Mouse (Mus musculus) embryonic facial prominence, embryonic 14.5 days (tissue): Measurements from ENCODE around the gene 1700037H04Rik. TPM values are rescaled to one million over a fixed set of nuclear protein-coding genes. Genes with fewer than 3 reads are reported as not detected.

Experiments
- ATAC-seq: fragments of 200-750 bp; cut with Nextera tagmentation; 2 replicates; pipeline ENCODE4 v1.8.0; 2017; ENCODE audit warnings: low read depth, moderate number of reproducible peaks, moderate TSS enrichment
- DNase-seq: peaks from one replicate; pipeline ENCODE4 v3.0.0-alpha.2; 2015; ENCODE audit warnings: low spot score
- H3K27ac ChIP-seq: fragments of 300-500 bp; sonication (generic); replicated peaks from 2 replicates; pipeline ENCODE4 v1.5.1; 2014; ENCODE audit warnings: low read depth, mild to moderate bottlenecking, low read length, moderate library complexity
- H3K27me3 ChIP-seq: fragments of 300-500 bp; sonication (generic); replicated peaks from 2 replicates; pipeline ENCODE4 v1.6.1; 2014; ENCODE audit warnings: low read length; ENCODE audit not compliant: control insufficient read depth, insufficient read depth
- H3K36me3 ChIP-seq: fragments of 300-500 bp; sonication (generic); 2 replicates; pipeline ENCODE4 v1.6.1; 2014; ENCODE audit warnings: low read length, mixed read lengths; ENCODE audit not compliant: control insufficient read depth, insufficient read depth
- H3K4me1 ChIP-seq: fragments of 300-500 bp; sonication (generic); 2 replicates; pipeline ENCODE4 v1.6.1; 2014; ENCODE audit warnings: antibody characterized with exemption, low read length; ENCODE audit not compliant: control insufficient read depth, insufficient read depth
- H3K4me2 ChIP-seq: fragments of 300-500 bp; sonication (generic); 2 replicates; pipeline ENCODE4 v1.6.1; 2014; ENCODE audit warnings: low read depth, mild to moderate bottlenecking, low read length, moderate library complexity, mixed read lengths
- H3K4me3 ChIP-seq: fragments of 300-500 bp; sonication (generic); 2 replicates; pipeline ENCODE4 v1.5.1; 2014; ENCODE audit warnings: low read depth, mild to moderate bottlenecking, low read length
- H3K9ac ChIP-seq: fragments of 300-500 bp; sonication (generic); 2 replicates; pipeline ENCODE4 v1.6.1; 2014; ENCODE audit warnings: low read depth, mild to moderate bottlenecking, low read length, moderate library complexity, mixed read lengths
- H3K9me3 ChIP-seq: fragments of 300-500 bp; sonication (generic); 2 replicates; pipeline ENCODE4 v1.6.1; 2016; ENCODE audit warnings: low read length; ENCODE audit not compliant: control insufficient read depth
- WGBS: fragments of 180-500 bp; shearing (Covaris S2); extraction: QIAGEN DNeasy Blood & Tissue Kit; methylation state at CpG from one replicate; pipeline ENCODE4 v1.1.7; 2014; 5-methylcytosine and 5-hydroxymethylcytosine counted together
- polyA plus RNA-seq: library from polyadenylated mRNA; unstranded; fragments of >200 nt; fragmentation: Nextera tagmentation; extraction: Ambion mirVana; gene quantifications from 2 replicates; pipeline ENCODE4 v1.2.1, GENCODE M21; 2014

Gene 1700037H04Rik
- polyA plus RNA-seq, 1 experiment from 2014 or later: 69.4 TPM

DNA sequence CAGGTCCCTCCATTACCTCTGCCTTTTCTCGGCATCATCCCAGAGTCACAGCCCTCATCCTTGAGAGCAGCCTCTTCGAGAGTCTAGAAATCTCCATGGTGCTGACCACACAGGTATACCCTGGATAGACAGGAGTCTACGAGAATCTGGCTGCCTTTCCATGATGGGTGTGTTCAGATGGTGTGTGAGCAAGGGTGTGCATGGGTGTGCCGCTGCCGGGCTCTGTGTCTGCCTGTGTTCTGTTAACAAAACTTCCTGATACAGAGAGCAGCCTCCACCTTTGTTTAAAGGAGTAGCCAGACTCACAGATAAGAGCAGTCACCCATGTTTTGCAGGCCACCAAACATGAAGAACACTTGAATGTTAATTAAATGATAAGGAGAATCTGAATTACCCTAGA lies 30.0 kb downstream of the 1700037H04Rik start:
- no peak overlapping the region for H3K9ac ChIP-seq
- no peak overlapping the region for H3K4me3 ChIP-seq
- DNase-seq (no peak), ATAC-seq (no peak)
- H3K36me3 ChIP-seq: peaks cover 16% of the 10 kb centered on the region
- H3K4me2 ChIP-seq: no peak overlapping the region
- no peaks in the 10 kb centered on the region for H3K9me3 ChIP-seq
- no peak overlapping the region for H3K27ac ChIP-seq
- H3K27me3 ChIP-seq: no peaks in the 10 kb centered on the region
- WGBS: 80% methylated on average over 5 of the region's 5 CpGs
- peaks cover 25% of the 10 kb centered on the region for H3K4me1 ChIP-seq

DNA sequence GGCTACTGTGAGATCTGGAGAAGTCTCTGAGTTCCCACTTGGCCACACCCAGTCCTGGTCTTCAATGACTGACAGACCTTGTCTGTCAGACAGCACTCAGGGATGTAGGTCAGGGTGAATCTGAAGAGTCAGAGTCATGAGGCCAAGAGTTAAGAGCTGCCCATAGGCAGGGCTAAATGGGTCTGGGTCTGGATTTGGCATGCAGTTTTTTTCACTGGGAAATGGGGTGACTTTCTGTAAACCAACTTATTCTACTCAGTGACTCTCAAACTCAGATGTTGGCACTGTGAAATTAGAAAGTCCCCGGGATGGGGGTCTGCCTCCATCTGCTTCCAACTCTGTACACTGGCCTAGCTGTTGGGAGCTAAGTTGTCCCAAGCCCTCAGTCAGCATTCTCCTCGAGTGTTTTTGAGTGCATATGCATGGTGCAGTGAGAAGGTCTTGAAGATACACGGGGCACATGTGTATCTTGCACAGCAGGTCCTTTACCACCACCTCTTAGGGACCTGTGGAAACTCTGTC lies 31.2 kb downstream of the 1700037H04Rik start:
- WGBS: 84% methylated on average over 3 of the region's 3 CpGs
- ATAC-seq (no peak), DNase-seq (no peak)
- Histone ChIP-seq H3K9ac (no peak overlapping the region), H3K4me2 (peak overlapping the region; percentile 80), H3K36me3 (peaks cover 4% of the 10 kb centered on the region; the same call in 1 of the 2 replicates), H3K4me3 (peak overlapping the region; percentile 74; the same call in 1 of the 2 replicates), H3K27me3 (no peaks in the 10 kb centered on the region), H3K4me1 (peaks cover 25% of the 10 kb centered on the region), H3K9me3 (no peaks in the 10 kb centered on the region), H3K27ac (no peak overlapping the region)

GRCm38 (mm10) chr2:131128211-131128610 lies 31.7 kb downstream of the 1700037H04Rik start:
- ATAC-seq (no peak), DNase-seq (no peak)
- no peaks in the 10 kb centered on the region for H3K9me3 ChIP-seq
- peak overlapping the region; percentile 74 for H3K4me3 ChIP-seq
- H3K4me2 ChIP-seq: peak overlapping the region; percentile 80
- 0 out of 2 replicates have a peak overlapping the region, but pooled peaks have one; percentile 89 for H3K9ac ChIP-seq
- H3K36me3 ChIP-seq: 0 out of 2 replicates have a peak, but pooled peaks cover 4% of the 10 kb centered on the region
- no peak overlapping the region for H3K27ac ChIP-seq
- WGBS: 75% methylated on average over 5 of the region's 5 CpGs
- H3K4me1 ChIP-seq: peaks cover 25% of the 10 kb centered on the region
- H3K27me3 ChIP-seq: no peaks in the 10 kb centered on the region

- H3K4me1 ChIP-seq: peaks cover 25% of the 10 kb centered on the region
- peak within 1 kb of the TSS; percentile 88 for H3K27ac ChIP-seq
- WGBS: 4% methylated on average over 4 of the region's 28 CpGs
- no peaks in the 10 kb centered on the region for H3K27me3 ChIP-seq
- DNase-seq (peak; percentile 89), ATAC-seq (peak; percentile 96)
- H3K9ac ChIP-seq: peak within 1 kb of the TSS; percentile 89
- H3K4me3 ChIP-seq: peak within 1 kb of the TSS; percentile 74
- 0 out of 2 replicates have a peak, but pooled peaks cover 4% of the 10 kb centered on the region for H3K36me3 ChIP-seq
- no peaks in the 10 kb centered on the region for H3K9me3 ChIP-seq
- H3K4me2 ChIP-seq: peak within 1 kb of the TSS; percentile 80
Observed at GRCm38 (mm10) chr2:131127161-131127730, 32.6 kb downstream of the 1700037H04Rik start, which contains the start of gene Hspa12b. TSS of gene Hspa12b (plus strand) at chr2:131127280.

DNA sequence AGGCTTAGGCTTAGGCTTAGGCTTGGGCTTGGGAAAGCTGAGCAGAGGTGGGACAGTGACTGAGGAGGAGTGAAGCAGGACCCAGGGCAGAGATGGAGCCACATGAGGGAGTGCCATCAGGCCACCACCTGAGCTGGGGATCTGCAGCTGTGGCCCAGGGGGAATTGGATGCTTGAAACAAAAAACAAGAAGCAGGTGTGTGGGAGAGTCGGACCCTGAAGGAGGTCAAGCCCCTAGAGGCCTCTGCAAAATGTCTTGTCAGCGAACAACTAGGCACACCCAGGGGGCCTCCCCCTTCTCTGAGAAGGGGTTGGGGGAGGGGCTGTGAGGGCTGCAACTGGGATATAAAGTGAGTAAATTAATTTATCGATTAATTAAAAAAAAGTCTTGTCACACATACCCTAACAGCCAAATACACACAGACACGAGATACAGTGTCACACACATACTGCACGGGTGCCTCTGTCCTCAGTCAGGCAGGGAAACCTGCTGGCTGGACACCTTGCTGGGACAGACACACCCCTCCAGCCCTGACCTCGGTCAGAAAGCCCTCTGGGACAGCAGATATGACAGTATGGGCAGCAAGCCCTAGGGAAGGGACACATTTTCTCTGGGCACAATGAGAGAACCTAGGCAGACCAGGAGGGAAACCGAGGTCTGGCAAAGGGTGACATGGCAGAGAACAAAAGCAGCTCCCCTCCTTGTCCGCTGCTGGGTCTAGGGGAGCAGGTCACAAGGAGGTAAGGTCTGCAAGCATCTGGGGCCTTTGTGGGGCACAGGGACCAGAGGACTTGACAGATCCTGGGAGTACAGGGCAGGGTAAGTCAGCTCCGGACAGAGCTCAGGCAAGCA lies 33.7 kb downstream of the 1700037H04Rik start:
- Histone ChIP-seq H3K9ac (peak overlapping the region; percentile 89), H3K4me1 (peaks cover 25% of the 10 kb centered on the region), H3K9me3 (no peaks in the 10 kb centered on the region), H3K27me3 (no peaks in the 10 kb centered on the region), H3K4me3 (peak overlapping the region; percentile 74), H3K36me3 (no peaks in the 10 kb centered on the region), H3K4me2 (peak overlapping the region; percentile 80), H3K27ac (peak overlapping the region; percentile 88; the same call in 1 of the 2 replicates)
- WGBS: 43% methylated on average over 9 of the region's 9 CpGs
- DNase-seq: no peak
- ATAC-seq: no peak

DNA sequence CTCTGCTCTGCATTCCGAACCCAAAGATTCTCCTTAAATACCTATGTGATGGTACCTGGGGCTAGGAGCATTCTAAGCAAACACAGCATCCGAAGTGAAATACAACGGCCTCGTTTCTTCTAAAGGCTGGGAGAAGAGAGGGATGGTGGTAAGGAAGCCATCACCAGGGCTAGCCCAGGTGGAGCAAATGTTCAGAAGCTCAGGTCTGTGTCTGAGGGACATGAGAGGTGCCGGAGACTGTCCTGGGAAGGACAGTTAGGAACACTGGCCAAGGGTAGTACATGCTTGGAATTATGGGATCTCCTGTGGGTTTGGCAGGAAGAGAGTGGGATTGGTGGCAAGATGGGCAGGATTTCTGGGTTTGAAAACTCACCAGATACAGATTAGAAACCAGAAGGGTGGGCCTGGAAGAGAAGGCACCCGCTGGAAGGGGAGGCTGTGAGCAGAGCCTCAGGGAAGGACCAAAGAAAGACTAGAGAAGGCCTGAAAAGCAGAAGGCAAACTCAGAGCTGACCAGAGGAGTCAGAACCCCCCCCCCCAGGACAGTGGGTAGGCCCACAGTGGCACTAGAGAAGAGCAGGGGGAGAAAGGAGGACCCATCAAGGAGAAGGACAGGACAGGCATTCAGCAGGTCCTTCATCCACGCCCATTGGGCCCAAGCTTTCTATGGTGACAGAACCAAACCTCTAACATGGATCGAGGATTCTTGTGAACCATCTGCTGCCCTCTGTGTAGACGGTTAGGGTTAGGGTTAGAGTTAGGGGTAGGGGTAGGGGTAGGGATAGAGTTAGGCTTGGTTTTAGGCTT lies 34.5 kb downstream of the 1700037H04Rik start:
- no peak for DNase-seq
- no peak overlapping the region for H3K4me3 ChIP-seq
- H3K27me3 ChIP-seq: no peaks in the 10 kb centered on the region
- H3K9me3 ChIP-seq: no peaks in the 10 kb centered on the region
- H3K4me1 ChIP-seq: peaks cover 25% of the 10 kb centered on the region
- H3K36me3 ChIP-seq: no peaks in the 10 kb centered on the region
- 89% methylated on average over 9 of the region's 9 CpGs for WGBS
- no peak overlapping the region for H3K9ac ChIP-seq
- ATAC-seq: no peak
- H3K4me2 ChIP-seq: no peak overlapping the region
- no peak overlapping the region for H3K27ac ChIP-seq

GRCm38 (mm10) chr2:131124166-131124565 lies 35.7 kb downstream of the 1700037H04Rik start:
- Histone ChIP-seq H3K36me3 (no peaks in the 10 kb centered on the region), H3K9me3 (no peaks in the 10 kb centered on the region), H3K27me3 (no peaks in the 10 kb centered on the region), H3K27ac (no peak overlapping the region), H3K4me3 (no peak overlapping the region), H3K4me1 (peaks cover 25% of the 10 kb centered on the region), H3K9ac (no peak overlapping the region), H3K4me2 (no peak overlapping the region)
- DNase-seq: no peak
- no peak for ATAC-seq
- 61% methylated on average over 3 of the region's 3 CpGs for WGBS

DNA sequence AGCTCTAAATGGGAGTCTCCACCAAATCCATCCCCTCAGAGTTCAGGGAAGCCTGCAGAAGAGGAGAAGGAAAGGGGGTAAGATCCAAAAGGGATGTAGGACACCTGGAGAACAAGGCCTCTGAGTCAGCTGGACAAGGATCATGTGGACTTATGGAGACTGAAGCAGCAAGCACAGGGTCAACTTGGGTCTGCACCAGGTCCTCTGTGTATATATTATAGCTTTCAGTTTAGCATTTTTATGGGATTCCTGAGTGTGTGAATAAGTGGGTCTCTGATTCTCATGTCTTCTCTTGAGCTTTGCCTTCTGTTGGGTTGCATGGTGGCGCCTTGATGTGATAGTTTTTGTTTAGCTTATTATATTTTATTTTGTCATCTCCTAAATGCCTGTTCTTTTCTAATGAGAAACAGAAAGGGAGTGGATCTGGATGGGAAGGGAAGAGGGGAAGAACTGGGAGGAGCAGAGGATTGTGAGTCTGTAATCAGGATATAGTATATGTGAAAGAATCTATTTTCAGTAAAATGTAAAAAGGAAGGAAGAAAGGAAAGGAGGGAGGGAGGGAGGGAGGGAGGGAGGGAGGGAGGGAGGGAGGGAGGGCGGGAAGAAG lies 40.8 kb downstream of the 1700037H04Rik start:
- no peak for ATAC-seq
- Histone ChIP-seq H3K9me3 (no peaks in the 10 kb centered on the region), H3K27ac (no peak overlapping the region), H3K4me3 (no peak overlapping the region), H3K36me3 (no peaks in the 10 kb centered on the region), H3K4me1 (no peaks in the 10 kb centered on the region), H3K9ac (no peak overlapping the region), H3K4me2 (no peak overlapping the region), H3K27me3 (no peaks in the 10 kb centered on the region)
- no peak for DNase-seq
- WGBS: 74% methylated on average over 2 of the region's 2 CpGs
